Mouse (Mus musculus): ENCODE measurements at regions not wholly inside any gene's neighbourhood (a gene's known extent, or its start where the extent isn't known, plus 50 kb on each side); places are given as distances from the start of the nearest gene placed in this dataset.
A peak's percentile ranks its signal among the peaks of the same experiment; 100 is the strongest.

GRCm38 (mm10) chr9:88073579-88073978 is 253.4 kb upstream of the Nt5e start:
- Histone ChIP-seq H3K9ac (no peak overlapping the region), H3K27ac (no peak overlapping the region), H3K4me1 (0 out of 2 replicates have a peak, but pooled peaks cover 11% of the 10 kb centered on the region), H3K9me3 (no peaks in the 10 kb centered on the region), H3K4me2 (no peak overlapping the region), H3K36me3 (no peaks in the 10 kb centered on the region), H3K27me3 (no peaks in the 10 kb centered on the region), H3K4me3 (no peak overlapping the region)
- no peak for ATAC-seq (ENCODE audit: borderline replicate concordance, extremely low read depth, low FRiP score, low TSS enrichment)
- 68% methylated on average over 7 of the region's 7 CpGs for WGBS

DNA sequence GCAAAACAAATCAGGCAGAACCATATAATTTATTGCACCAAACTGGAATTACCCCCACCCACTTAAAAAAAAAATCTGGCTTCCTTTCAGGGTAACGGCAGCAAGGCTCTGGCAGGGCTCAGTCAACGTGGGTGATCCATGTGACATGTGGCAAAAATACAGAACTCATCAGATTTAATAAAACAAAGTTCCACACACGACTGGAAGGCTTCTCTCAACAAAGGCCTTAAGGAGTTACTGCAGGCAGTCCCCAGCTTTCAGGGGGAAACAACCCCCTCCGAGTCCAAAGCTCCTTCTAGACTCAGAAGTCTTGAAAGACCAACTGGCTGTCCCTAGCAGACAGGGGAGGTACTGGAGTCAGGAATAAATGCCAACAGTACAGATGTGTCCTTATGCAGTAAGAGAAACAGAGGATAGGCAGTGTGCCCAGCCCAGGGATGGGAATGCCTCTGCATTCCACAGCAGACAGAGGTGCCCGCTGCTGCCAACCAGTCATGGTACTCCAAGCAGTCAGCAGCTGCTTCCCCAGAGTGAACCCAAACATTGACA is 244.0 kb upstream of the Nt5e start:
- peak; percentile 73; the same call in 1 of the 2 replicates for ATAC-seq (ENCODE audit: borderline replicate concordance, extremely low read depth, low FRiP score, low TSS enrichment)

GRCm38 (mm10) chr9:88085181-88085816 is 241.7 kb upstream of the Nt5e start:
- peak; percentile 66; the same call in 1 of the 2 replicates for ATAC-seq (ENCODE audit: borderline replicate concordance, extremely low read depth, low FRiP score, low TSS enrichment)
- no peaks in the 10 kb centered on the region for H3K36me3 ChIP-seq
- 65% methylated on average over 11 of the region's 11 CpGs for WGBS

More for the DNA sequence above, 244.0 kb upstream of the Nt5e start:
- WGBS = 29% methylated on average over 5 of the region's 5 CpGs
- no peaks in the 10 kb centered on the region for H3K4me1 ChIP-seq
- no peaks in the 10 kb centered on the region for H3K27me3 ChIP-seq
- H3K27ac ChIP-seq = peak overlapping the region; percentile 45; the same call in 1 of the 2 replicates
- no peaks in the 10 kb centered on the region for H3K36me3 ChIP-seq
- no peak overlapping the region for H3K9ac ChIP-seq
- H3K4me3 ChIP-seq = no peak overlapping the region
- no peak overlapping the region for H3K4me2 ChIP-seq
- no peaks in the 10 kb centered on the region for H3K9me3 ChIP-seq

GRCm38 (mm10) chr9:88085866-88086265 is 241.1 kb upstream of the Nt5e start:
- no peaks in the 10 kb centered on the region for H3K36me3 ChIP-seq
- 62% methylated on average over 3 of the region's 3 CpGs for WGBS

More at GRCm38 (mm10) chr9:88085181-88085816, 241.7 kb upstream of the Nt5e start:
- Histone ChIP-seq H3K4me3 (no peak overlapping the region), H3K9ac (no peak overlapping the region), H3K4me2 (no peak overlapping the region), H3K27ac (no peak overlapping the region), H3K27me3 (no peaks in the 10 kb centered on the region), H3K4me1 (no peaks in the 10 kb centered on the region), H3K9me3 (no peaks in the 10 kb centered on the region)

DNA sequence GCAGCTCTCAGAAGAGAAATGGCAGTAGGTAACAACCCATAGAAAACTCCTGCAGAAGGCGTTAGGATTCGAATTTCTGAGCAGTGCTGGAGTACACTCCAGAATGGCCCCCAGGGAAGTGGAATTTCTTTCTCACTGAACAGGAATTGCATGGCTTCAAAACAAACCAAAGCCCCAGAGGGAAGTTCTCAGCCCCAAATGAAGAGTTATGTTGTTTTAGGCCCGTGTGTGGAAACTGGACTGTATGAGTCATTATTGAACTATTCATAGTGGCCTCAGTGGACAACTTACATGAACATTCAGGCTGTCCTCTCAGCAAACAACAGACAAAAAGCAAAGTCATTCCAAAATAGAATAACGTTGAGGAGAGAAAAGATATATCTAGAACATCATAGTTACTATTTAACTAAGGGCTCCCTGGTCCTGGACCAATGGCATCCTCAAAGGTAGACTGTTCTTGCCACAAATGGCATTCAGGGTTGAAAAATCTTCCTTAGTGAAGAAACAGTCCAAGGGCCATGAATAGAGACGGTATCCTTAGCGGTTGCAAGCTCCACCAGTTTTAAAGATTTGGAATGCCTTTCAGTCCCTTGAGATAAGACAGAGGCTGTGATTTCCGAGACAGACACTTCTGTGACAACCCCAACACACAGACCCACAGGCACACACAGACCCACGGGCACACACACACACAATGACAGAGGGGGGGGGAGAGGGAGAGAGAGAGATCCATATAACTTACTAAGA is 235.0 kb upstream of the Nt5e start:
- H3K36me3 ChIP-seq = no peaks in the 10 kb centered on the region
- H3K4me1 ChIP-seq = no peaks in the 10 kb centered on the region
- 58% methylated on average over 8 of the region's 8 CpGs for WGBS
- no peak overlapping the region for H3K27ac ChIP-seq
- no peak for ATAC-seq (ENCODE audit: borderline replicate concordance, extremely low read depth, low FRiP score, low TSS enrichment)
- H3K4me3 ChIP-seq = no peak overlapping the region
- H3K27me3 ChIP-seq = no peaks in the 10 kb centered on the region
- H3K9me3 ChIP-seq = no peaks in the 10 kb centered on the region
- H3K9ac ChIP-seq = no peak overlapping the region
- H3K4me2 ChIP-seq = no peak overlapping the region

More at GRCm38 (mm10) chr9:88085866-88086265, 241.1 kb upstream of the Nt5e start:
- no peak for ATAC-seq (ENCODE audit: borderline replicate concordance, extremely low read depth, low FRiP score, low TSS enrichment)
- H3K27ac ChIP-seq = no peak overlapping the region
- no peak overlapping the region for H3K4me3 ChIP-seq
- no peak overlapping the region for H3K4me2 ChIP-seq
- no peaks in the 10 kb centered on the region for H3K9me3 ChIP-seq
- no peaks in the 10 kb centered on the region for H3K27me3 ChIP-seq
- no peaks in the 10 kb centered on the region for H3K4me1 ChIP-seq
- H3K9ac ChIP-seq = no peak overlapping the region

- Histone ChIP-seq H3K4me3 (no peak overlapping the region), H3K4me2 (no peak overlapping the region), H3K36me3 (no peaks in the 10 kb centered on the region), H3K27ac (no peak overlapping the region), H3K4me1 (no peaks in the 10 kb centered on the region), H3K27me3 (no peaks in the 10 kb centered on the region), H3K9ac (no peak overlapping the region), H3K9me3 (no peaks in the 10 kb centered on the region)
- 64% methylated on average over 4 of the region's 4 CpGs for WGBS
- ATAC-seq (ENCODE audit: borderline replicate concordance, extremely low read depth, low FRiP score, low TSS enrichment) = no peak
Observed at GRCm38 (mm10) chr9:88092561-88092960, 234.4 kb upstream of the Nt5e start.

GRCm38 (mm10) chr9:88113094-88113493 is 213.9 kb upstream of the Nt5e start:
- Histone ChIP-seq H3K4me1 (no peaks in the 10 kb centered on the region), H3K9me3 (no peaks in the 10 kb centered on the region), H3K27me3 (no peaks in the 10 kb centered on the region), H3K9ac (no peak overlapping the region), H3K36me3 (no peaks in the 10 kb centered on the region), H3K27ac (no peak overlapping the region), H3K4me2 (no peak overlapping the region), H3K4me3 (no peak overlapping the region)
- WGBS = 27% methylated on average over 1 of the region's 1 CpGs
- no peak for ATAC-seq (ENCODE audit: borderline replicate concordance, extremely low read depth, low FRiP score, low TSS enrichment)

DNA sequence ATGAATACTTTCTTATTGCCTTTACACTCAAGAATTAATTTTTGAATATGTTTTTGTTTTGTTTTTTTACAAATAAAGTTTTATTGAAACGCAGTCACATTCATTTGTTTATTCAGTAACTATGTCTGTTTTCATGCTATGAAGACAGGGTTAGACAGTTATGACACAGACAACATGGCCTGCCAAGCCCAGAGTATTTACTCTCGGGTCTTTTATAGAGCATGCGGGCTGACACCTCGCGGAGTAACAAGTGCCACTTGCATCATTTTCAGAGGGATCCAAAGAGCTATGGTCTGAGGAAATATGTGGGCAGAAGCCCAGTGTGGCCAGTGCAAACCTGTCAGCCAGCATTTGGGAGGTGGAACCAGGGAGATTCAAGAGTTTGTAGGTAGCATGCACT is 206.5 kb upstream of the Nt5e start:
- Histone ChIP-seq H3K36me3 (no peaks in the 10 kb centered on the region), H3K27ac (no peak overlapping the region), H3K4me1 (no peaks in the 10 kb centered on the region), H3K4me2 (no peak overlapping the region), H3K9me3 (no peaks in the 10 kb centered on the region), H3K4me3 (no peak overlapping the region), H3K9ac (no peak overlapping the region), H3K27me3 (no peaks in the 10 kb centered on the region)
- WGBS = 80% methylated on average over 5 of the region's 5 CpGs
- no peak for ATAC-seq (ENCODE audit: borderline replicate concordance, extremely low read depth, low FRiP score, low TSS enrichment)

- no peak overlapping the region for H3K4me3 ChIP-seq
- WGBS = 75% methylated on average over 11 of the region's 11 CpGs
Observed at GRCm38 (mm10) chr9:88120963-88121570, 205.9 kb upstream of the Nt5e start.

DNA sequence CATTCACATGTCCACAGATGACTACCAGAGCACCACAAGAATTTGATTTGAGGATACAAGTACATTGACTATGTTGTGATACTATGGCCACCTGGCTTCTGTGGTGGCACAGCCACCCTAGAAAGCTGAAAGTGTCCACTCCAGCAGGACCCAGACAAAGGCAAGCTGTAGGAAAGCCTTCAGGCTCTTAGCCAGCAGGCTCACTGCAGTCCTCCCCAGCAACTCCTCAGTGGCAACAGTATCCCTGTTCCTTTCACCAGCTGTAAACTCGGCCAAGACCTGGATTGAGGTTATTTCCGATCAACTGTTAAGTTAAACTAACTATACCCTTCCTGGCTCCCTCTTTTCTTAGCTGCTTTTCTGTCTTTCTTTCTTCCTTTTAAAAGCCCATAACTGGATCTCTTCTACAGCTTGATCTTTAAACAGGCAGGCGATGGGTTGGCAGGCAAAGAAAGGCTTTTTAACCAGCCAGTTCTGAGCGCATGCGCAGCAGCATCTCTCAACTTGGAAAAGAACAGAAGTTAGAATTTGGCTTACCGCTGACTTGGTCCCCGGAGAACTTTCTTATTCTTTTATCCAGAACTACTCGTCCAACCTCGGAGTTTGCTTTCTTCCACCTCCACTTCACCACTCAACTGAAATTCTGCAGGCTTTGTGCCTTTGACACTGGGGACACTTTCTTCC is 202.5 kb upstream of the Nt5e start:
- H3K9ac ChIP-seq = no peak overlapping the region
- no peaks in the 10 kb centered on the region for H3K4me1 ChIP-seq
- no peaks in the 10 kb centered on the region for H3K36me3 ChIP-seq
- H3K9me3 ChIP-seq = no peaks in the 10 kb centered on the region
- 72% methylated on average over 9 of the region's 9 CpGs for WGBS
- H3K4me3 ChIP-seq = no peak overlapping the region
- no peak for ATAC-seq (ENCODE audit: borderline replicate concordance, extremely low read depth, low FRiP score, low TSS enrichment)
- no peaks in the 10 kb centered on the region for H3K27me3 ChIP-seq
- no peak overlapping the region for H3K4me2 ChIP-seq
- no peak overlapping the region for H3K27ac ChIP-seq

More at GRCm38 (mm10) chr9:88120963-88121570, 205.9 kb upstream of the Nt5e start:
- H3K4me1 ChIP-seq = no peaks in the 10 kb centered on the region
- H3K27ac ChIP-seq = no peak overlapping the region
- H3K9me3 ChIP-seq = no peaks in the 10 kb centered on the region
- H3K27me3 ChIP-seq = no peaks in the 10 kb centered on the region
- no peak overlapping the region for H3K9ac ChIP-seq
- no peak overlapping the region for H3K4me2 ChIP-seq
- no peak for ATAC-seq (ENCODE audit: borderline replicate concordance, extremely low read depth, low FRiP score, low TSS enrichment)
- H3K36me3 ChIP-seq = no peaks in the 10 kb centered on the region

DNA sequence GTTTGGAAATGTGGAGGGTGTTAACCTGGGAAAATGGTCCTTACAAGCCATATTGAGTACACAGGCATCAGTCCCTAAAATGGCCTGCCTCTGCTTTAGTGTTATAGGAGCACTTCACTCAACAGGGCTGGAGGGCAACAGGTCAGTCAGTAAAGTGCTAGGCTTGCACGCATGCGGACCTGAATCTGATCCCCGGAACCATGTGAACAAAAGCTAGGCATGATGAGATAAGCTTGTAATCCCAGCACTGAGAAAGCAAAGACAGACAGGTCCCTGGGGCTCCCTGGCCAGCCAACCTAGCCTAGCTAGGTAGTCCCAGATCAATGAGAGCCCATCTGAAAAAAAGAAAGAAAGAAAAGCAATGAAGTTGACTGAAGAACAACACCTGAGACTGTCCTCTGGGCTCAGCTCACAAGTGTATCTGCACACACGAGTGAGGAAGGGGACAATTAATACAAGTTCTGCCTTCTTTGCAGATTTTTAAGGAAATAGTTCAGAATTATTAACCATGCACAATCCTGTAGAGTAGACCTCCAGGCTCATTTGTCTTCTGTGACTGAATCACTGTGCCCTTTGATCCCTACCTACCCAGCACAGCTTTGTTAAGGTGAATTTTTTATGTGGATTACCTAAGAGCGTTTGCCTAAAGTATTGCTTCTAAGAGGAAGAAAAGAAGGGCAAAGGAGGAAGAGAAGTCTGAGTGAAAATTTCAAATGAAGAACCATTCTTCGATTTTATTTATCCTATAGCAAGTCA is 163.8 kb upstream of the Nt5e start:
- Histone ChIP-seq H3K4me1 (no peaks in the 10 kb centered on the region), H3K9me3 (no peaks in the 10 kb centered on the region), H3K27ac (no peak overlapping the region), H3K4me2 (no peak overlapping the region), H3K36me3 (no peaks in the 10 kb centered on the region), H3K4me3 (no peak overlapping the region), H3K27me3 (no peaks in the 10 kb centered on the region), H3K9ac (no peak overlapping the region)
- no peak for ATAC-seq (ENCODE audit: borderline replicate concordance, extremely low read depth, low FRiP score, low TSS enrichment)
- WGBS = 61% methylated on average over 6 of the region's 6 CpGs
